Comparison of ENCODE assay signal across 8 mouse cellular contexts in the genomic region with DNA sequence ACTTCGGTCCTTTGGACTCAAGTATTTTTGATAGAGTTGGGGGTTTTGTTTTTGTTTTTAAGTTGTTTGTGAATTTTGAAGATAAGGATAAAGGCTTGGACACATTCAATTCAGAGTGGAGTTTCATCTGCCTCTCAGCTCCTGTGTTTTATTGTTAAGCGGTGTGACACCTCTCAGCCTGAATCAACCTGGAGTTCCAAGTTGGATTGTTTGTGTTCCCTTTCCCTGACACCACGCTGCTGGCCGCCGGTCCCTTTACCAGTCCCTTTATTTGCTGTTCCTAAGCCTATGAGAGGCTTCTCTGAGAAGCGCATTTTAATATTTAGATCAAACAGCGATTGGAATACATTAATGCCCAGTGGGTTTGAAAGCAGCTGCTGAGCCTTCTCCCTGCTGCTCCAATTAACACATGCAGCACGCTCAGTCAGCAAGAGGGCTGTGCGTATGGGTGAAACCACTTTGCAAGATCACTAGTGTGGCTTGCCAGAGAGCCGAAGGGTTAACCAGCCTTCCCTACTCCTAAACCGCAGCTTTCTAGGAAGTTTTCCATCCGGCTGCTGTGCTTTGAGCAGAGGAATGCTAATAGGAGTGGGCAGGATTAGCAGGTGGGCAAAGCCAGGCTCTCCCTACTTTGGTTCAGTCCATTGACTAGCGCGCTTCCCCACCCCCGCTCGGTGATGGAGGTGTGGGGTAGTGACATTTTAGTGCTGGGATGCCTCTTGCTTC.
DNase-seq lines count a peak whose midpoint lies in the region; ATAC-seq lines count a peak whose summit lies in the region.

No protein-coding gene starts in this region.

- H3K9ac ChIP-seq in heart, embryonic 12.5 days = 0 out of 2 replicates have a peak overlapping the region, but pooled peaks have one; percentile 7
- H3K9ac ChIP-seq in hindbrain, embryonic 16.5 days (ENCODE audit: low read depth, low read length) = peak overlapping the region; percentile 63
- H3K9ac ChIP-seq in neural tube, embryonic 14.5 days (replicated peaks; ENCODE audit: low read depth, low read length) = peak overlapping the region; percentile 32; the same call in 1 of the 2 replicates

- H3K4me3 ChIP-seq in heart, embryonic 12.5 days = peak overlapping the region; percentile 40
- peak overlapping the region; percentile 59 for H3K4me3 ChIP-seq in embryonic facial prominence, embryonic 10.5 days
- H3K4me3 ChIP-seq in hindbrain, embryonic 16.5 days (ENCODE audit: low read length) = peak overlapping the region; percentile 46
- peak overlapping the region; percentile 48 for H3K4me3 ChIP-seq in neural tube, embryonic 14.5 days (ENCODE audit: low read depth, low read length)

- no peaks in the 10 kb centered on the region for H3K36me3 ChIP-seq in heart, embryonic 12.5 days
- H3K36me3 ChIP-seq in embryonic facial prominence, embryonic 10.5 days (replicated peaks) = no peaks in the 10 kb centered on the region
- H3K36me3 ChIP-seq in hindbrain, embryonic 16.5 days (ENCODE audit: control insufficient read depth, insufficient read depth, low read length) = no peaks in the 10 kb centered on the region
- no peaks in the 10 kb centered on the region for H3K36me3 ChIP-seq in neural tube, embryonic 14.5 days (ENCODE audit: control insufficient read depth, insufficient read depth, low read length)

- no peaks in the 10 kb centered on the region for H3K27me3 ChIP-seq in heart, embryonic 12.5 days (replicated peaks)
- peaks cover 26% of the 10 kb centered on the region for H3K27me3 ChIP-seq in embryonic facial prominence, embryonic 10.5 days (replicated peaks; ENCODE audit: low read depth, poor library complexity, severe bottlenecking)
- H3K27me3 ChIP-seq in hindbrain, embryonic 16.5 days (replicated peaks; ENCODE audit: control insufficient read depth, insufficient read depth, low read length) = no peaks in the 10 kb centered on the region
- no peaks in the 10 kb centered on the region for H3K27me3 ChIP-seq in neural tube, embryonic 14.5 days (ENCODE audit: control insufficient read depth, insufficient read depth, low read length)

- H3K4me2 ChIP-seq in heart, embryonic 12.5 days = peak overlapping the region; percentile 87
- peak overlapping the region; percentile 83 for H3K4me2 ChIP-seq in hindbrain, embryonic 16.5 days (ENCODE audit: low read length)
- peak overlapping the region; percentile 94 for H3K4me2 ChIP-seq in neural tube, embryonic 14.5 days (ENCODE audit: low read depth, low read length)

- intact Hi-C loops in heart, postnatal 36 days (cut with DNase I) = no loop called here
- intact Hi-C loops in left cerebral cortex, postnatal 14 days (cut with DNase I) = no loop called here
- intact Hi-C loops in gastrocnemius, postnatal 14 days (cut with DNase I; ENCODE audit: low total_unique reads) = no loop called here

- no peak overlapping the region for H3K27ac ChIP-seq in heart, embryonic 12.5 days (ENCODE audit: poor library complexity, severe bottlenecking)
- peak overlapping the region; percentile 72; the same call in 1 of the 2 replicates for H3K27ac ChIP-seq in embryonic facial prominence, embryonic 10.5 days (replicated peaks)
- H3K27ac ChIP-seq in hindbrain, embryonic 16.5 days (ENCODE audit: low read depth, low read length) = peak overlapping the region; percentile 72
- H3K27ac ChIP-seq in neural tube, embryonic 14.5 days (ENCODE audit: low read depth, low read length) = peak overlapping the region; percentile 70; the same call in 1 of the 2 replicates

- no peak for ATAC-seq in heart, embryonic 12.5 days (ENCODE audit: insufficient number of reproducible peaks, low FRiP score)
- peak; percentile 83 for ATAC-seq in hindbrain, embryonic 16.5 days
- peak; percentile 82 for ATAC-seq in neural tube, embryonic 14.5 days (ENCODE audit: low read depth)

- peaks cover 9% of the 10 kb centered on the region; the same call in 1 of the 2 replicates for H3K4me1 ChIP-seq in heart, embryonic 12.5 days (replicated peaks)
- peaks cover 43% of the 10 kb centered on the region for H3K4me1 ChIP-seq in embryonic facial prominence, embryonic 10.5 days
- peaks cover 30% of the 10 kb centered on the region for H3K4me1 ChIP-seq in hindbrain, embryonic 16.5 days (ENCODE audit: control insufficient read depth, insufficient read depth, low read depth, low read length)
- H3K4me1 ChIP-seq in neural tube, embryonic 14.5 days (ENCODE audit: control insufficient read depth, insufficient read depth, low read length) = peaks cover 24% of the 10 kb centered on the region

- no peak for DNase-seq in heart, postnatal 36 days
- peak; percentile 60 for DNase-seq in embryonic facial prominence, embryonic 10.5 days (ENCODE audit: low spot score)
- DNase-seq in left cerebral cortex, postnatal 14 days (ENCODE audit: low spot score in 2 of 2) = peak; percentile 41 to 51
- no peak for DNase-seq in gastrocnemius, postnatal 14 days
- DNase-seq in gastrocnemius, postnatal 4 days (ENCODE audit: low spot score in 2 of 2) = no peak

- WGBS in heart, embryonic 12.5 days = 4% methylated on average over 16 of the region's 16 CpGs
- 3% methylated on average over 16 of the region's 16 CpGs for WGBS in embryonic facial prominence, embryonic 10.5 days
- WGBS in hindbrain, embryonic 16.5 days = under 1% methylated on average over 16 of the region's 16 CpGs
- WGBS in neural tube, embryonic 14.5 days = 1% methylated on average over 16 of the region's 16 CpGs

- H3K9me3 ChIP-seq in heart, embryonic 12.5 days (replicated peaks) = no peaks in the 10 kb centered on the region
- no peaks in the 10 kb centered on the region for H3K9me3 ChIP-seq in embryonic facial prominence, embryonic 10.5 days
- no peaks in the 10 kb centered on the region for H3K9me3 ChIP-seq in hindbrain, embryonic 16.5 days (ENCODE audit: control insufficient read depth, low read length)
- H3K9me3 ChIP-seq in neural tube, embryonic 14.5 days (ENCODE audit: control insufficient read depth, low read length) = no peaks in the 10 kb centered on the region

Comparison
In these comparisons a context has a peak if more than half of its experiments do, and no peak if none do; other contexts are left out.
1. H3K9ac ChIP-seq: peak in every context shown above with its lines; median percentile 63 in hindbrain, embryonic 16.5 days; 32 in neural tube, embryonic 14.5 days; 7 in heart, embryonic 12.5 days.
2. DNase-seq: peak in embryonic facial prominence, embryonic 10.5 days (single experiment) and left cerebral cortex, postnatal 14 days (2 of 2); none in heart, postnatal 36 days (0 of 2), gastrocnemius, postnatal 14 days (single experiment) and gastrocnemius, postnatal 4 days (0 of 2).
3. Peak in every context shown above with its lines, with median percentiles within 50 percentile points of each other: H3K4me2 ChIP-seq and H3K4me3 ChIP-seq.